Mouse (Mus musculus): ENCODE measurements around the gene Kif1b. TPM values are rescaled to one million over a fixed set of nuclear protein-coding genes. Genes with fewer than 3 reads are reported as not detected.

The Kif1b gene
- polyA plus RNA-seq, 1 experiment from 2014 or later, result 63.4 TPM

DNA sequence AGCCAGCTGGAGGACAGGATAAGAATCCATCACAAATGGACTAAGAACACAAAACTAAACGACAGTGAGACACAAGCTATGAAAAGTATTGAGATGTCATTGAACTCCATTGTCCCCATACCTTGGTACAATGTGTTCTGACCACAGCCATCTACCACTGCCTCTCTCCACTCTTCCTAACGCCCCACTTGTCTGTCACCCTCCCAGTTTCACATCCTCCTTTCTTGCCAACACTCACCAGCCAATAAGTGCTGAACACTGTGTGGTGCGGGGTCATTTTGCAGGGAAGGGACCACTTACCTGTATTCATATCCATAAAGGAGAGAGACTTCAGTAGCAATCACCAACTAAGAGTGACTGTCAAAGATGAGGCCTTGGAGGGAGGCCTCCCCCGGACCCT, 106.4 kb downstream of the Kif1b start:
- no peak for DNase-seq (ENCODE audit: low spot score)
- 94% methylated on average over 4 of the region's 4 CpGs for WGBS
- H3K36me3 ChIP-seq, result peaks cover 94% of the 10 kb centered on the region

DNA sequence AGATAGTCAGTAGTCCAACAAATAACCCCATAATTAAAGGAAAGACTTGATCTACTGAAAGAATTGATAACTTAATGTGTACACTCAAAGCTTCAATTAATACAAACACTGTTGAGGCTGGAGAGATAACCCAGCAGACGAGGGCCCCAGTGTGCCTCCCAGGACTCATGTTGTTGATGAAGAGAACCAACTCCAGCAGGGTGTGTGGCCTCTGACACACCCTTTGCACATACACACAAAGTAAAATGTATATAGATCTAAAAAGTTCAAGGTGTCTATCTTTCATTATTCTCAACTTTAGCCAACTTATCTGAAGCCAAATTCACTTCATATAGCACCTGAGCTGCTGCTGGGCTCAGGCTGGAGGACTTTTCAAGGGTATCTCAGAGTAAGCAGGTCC, 110.3 kb downstream of the Kif1b start:
- Histone ChIP-seq H3K27ac (replicated peaks) (no peak overlapping the region), H3K4me3 (no peak overlapping the region), H3K4me1 (no peaks in the 10 kb centered on the region), H3K27me3 (ENCODE audit: low read depth, poor library complexity, severe bottlenecking) (no peaks in the 10 kb centered on the region), H3K9me3 (replicated peaks) (no peaks in the 10 kb centered on the region), H3K36me3 (peaks cover 91% of the 10 kb centered on the region)
- WGBS, result 84% methylated on average over 1 of the region's 1 CpGs
- no peak for DNase-seq (ENCODE audit: low spot score)

More for the DNA sequence above, 106.4 kb downstream of the Kif1b start:
- no peaks in the 10 kb centered on the region for H3K9me3 ChIP-seq (replicated peaks)
- H3K27me3 ChIP-seq (ENCODE audit: low read depth, poor library complexity, severe bottlenecking), result no peaks in the 10 kb centered on the region
- H3K4me1 ChIP-seq, result no peaks in the 10 kb centered on the region
- no peak overlapping the region for H3K4me3 ChIP-seq
- no peak overlapping the region for H3K27ac ChIP-seq (replicated peaks)

DNA sequence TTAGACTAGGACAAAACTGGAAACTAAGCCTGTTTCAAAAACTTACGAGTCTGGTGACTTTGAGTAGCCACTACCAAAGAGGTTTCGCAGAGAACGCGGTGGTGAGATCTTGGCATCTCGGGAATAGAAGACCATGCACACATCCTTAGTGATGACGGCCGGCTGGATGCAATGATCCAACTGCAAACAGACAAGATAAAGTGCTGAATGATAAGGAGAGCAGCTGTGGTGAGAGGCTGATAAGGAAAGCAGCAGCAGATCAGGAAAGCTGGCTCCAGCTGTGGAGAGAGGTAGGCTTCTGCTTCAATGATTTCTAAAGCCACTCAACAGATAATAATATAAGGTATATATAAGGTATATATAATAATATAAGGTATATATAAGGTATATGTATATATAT, 116.4 kb downstream of the Kif1b start:
- Histone ChIP-seq H3K27ac (replicated peaks) (no peak overlapping the region), H3K9me3 (replicated peaks) (no peaks in the 10 kb centered on the region), H3K36me3 (peaks cover 95% of the 10 kb centered on the region), H3K27me3 (ENCODE audit: low read depth, poor library complexity, severe bottlenecking) (no peaks in the 10 kb centered on the region), H3K4me3 (no peak overlapping the region), H3K4me1 (no peaks in the 10 kb centered on the region)
- WGBS, result 96% methylated on average over 7 of the region's 7 CpGs
- no peak for DNase-seq (ENCODE audit: low spot score)

DNA sequence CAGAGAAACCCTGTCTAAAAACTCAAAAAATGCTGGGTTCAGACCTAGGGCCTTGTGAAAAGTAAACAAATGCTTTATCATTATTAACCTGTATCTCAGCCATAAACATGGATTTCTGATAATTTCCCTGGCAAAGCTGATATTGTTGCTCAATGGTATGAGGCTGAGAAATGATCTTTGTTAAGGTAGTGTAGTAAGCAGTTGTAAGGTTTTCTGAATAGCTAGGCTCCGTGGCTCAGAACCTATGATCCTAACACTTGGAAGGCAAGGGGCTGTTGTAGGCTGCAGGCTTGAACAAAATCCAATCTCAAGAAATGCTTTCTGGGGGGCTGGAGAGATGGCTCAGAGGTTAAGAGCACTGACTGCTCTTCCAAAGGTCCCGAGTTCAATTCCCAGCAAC, 118.9 kb downstream of the Kif1b start:
- DNase-seq (ENCODE audit: low spot score), result no peak
- Histone ChIP-seq H3K4me1 (no peaks in the 10 kb centered on the region), H3K36me3 (peaks cover 97% of the 10 kb centered on the region), H3K9me3 (replicated peaks) (no peaks in the 10 kb centered on the region), H3K27me3 (ENCODE audit: low read depth, poor library complexity, severe bottlenecking) (no peaks in the 10 kb centered on the region), H3K27ac (replicated peaks) (no peak overlapping the region), H3K4me3 (no peak overlapping the region)
- 93% methylated on average over 2 of the region's 2 CpGs for WGBS

DNA sequence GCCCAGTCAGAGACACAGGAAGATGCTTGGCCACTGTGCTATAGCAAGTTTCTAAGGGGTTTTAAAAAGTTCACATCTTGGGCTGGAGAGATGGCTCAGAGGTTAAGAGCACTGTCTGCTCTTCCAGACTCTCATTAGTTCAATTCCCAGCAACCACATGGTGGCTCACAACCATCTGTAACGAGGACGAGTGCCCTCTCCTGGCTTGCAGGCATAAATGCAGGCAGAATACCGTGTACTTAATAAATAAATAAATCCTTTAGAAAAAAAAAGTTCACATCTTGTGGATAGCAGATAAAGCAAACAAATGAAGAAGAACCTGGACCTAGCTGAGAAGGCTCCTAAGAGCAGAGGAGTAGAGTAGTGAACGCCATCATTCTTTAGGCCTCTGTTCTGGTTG, 124.7 kb downstream of the Kif1b start:
- Histone ChIP-seq H3K4me1 (peaks cover 24% of the 10 kb centered on the region), H3K9me3 (replicated peaks) (no peaks in the 10 kb centered on the region), H3K36me3 (peaks cover 98% of the 10 kb centered on the region), H3K27me3 (ENCODE audit: low read depth, poor library complexity, severe bottlenecking) (no peaks in the 10 kb centered on the region), H3K4me3 (no peak overlapping the region), H3K27ac (replicated peaks) (no peak overlapping the region)
- DNase-seq (ENCODE audit: low spot score), result no peak
- WGBS, result 61% methylated on average over 4 of the region's 4 CpGs

DNA sequence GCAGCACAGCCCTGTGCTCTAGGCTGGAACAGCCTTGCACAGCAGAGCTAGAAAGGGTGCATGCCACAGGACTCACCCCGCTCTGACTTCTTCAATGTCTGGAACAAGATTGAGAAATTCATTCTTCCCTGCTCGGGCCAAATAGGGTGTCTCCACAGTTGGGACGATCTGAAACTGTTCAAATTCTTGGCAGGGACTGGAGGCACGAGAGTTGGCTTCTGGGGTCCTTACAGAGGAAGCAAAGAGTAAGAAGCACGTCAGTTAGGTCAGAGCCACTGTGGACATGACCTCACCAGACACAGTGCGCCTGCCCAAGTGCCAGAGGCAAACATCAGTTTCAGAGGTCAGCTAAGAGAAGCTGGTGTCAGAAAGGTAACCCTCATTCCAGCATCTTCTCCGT, 125.3 kb downstream of the Kif1b start:
- Histone ChIP-seq H3K4me1 (peaks cover 29% of the 10 kb centered on the region), H3K27ac (replicated peaks) (no peak overlapping the region), H3K4me3 (no peak overlapping the region), H3K9me3 (replicated peaks) (no peaks in the 10 kb centered on the region), H3K27me3 (ENCODE audit: low read depth, poor library complexity, severe bottlenecking) (no peaks in the 10 kb centered on the region), H3K36me3 (peaks cover 97% of the 10 kb centered on the region)
- DNase-seq (ENCODE audit: low spot score), result no peak
- 89% methylated on average over 7 of the region's 7 CpGs for WGBS

DNA sequence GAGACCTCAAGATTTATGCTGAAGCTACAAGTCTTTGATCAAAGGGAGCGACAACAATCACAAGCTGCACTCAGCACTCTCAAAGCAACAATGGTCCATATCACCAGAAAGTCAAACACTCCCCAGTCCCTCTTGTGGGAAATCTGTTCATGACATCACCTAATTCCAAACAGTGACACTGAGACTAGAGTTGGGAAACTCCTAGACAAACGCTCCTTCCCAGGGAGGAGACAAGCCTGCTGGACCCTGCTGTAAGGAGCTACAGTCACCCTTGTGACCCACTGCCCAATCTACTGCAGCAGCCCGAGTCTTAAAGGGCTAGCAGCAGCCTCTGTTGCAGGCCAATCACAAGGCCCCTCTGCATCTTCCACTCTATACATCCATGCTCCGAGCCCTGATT, 127.9 kb downstream of the Kif1b start:
- no peaks in the 10 kb centered on the region for H3K27me3 ChIP-seq (ENCODE audit: low read depth, poor library complexity, severe bottlenecking)
- 59% methylated on average over 4 of the region's 4 CpGs for WGBS
- no peaks in the 10 kb centered on the region for H3K9me3 ChIP-seq (replicated peaks)
- peaks cover 35% of the 10 kb centered on the region for H3K4me1 ChIP-seq
- H3K27ac ChIP-seq (replicated peaks), result peak overlapping the region; percentile 67; the same call in 1 of the 2 replicates
- DNase-seq (ENCODE audit: low spot score), result no peak
- no peak overlapping the region for H3K4me3 ChIP-seq
- peaks cover 90% of the 10 kb centered on the region for H3K36me3 ChIP-seq

DNA sequence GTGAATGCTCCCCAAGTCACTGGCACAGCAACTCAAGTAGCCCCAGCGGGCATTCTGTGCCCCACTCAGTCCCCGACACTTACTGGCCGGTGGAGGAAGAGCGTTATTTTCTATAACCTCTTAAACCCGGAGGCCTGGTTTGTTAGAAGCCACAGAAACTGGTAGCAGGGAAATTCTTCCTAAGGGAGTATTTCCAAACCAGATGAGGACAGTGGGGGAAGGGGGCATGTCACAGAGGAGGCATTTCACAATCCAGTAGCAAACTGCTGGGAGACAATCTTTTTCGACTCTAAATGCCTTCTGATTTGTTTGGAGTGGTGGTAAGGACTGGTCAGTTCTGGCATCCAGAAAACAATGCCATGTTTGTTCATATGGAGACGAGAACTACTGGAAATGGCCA, 128.3 kb downstream of the Kif1b start:
- H3K36me3 ChIP-seq, result peaks cover 86% of the 10 kb centered on the region
- no peak for DNase-seq (ENCODE audit: low spot score)
- H3K4me3 ChIP-seq, result no peak overlapping the region
- no peaks in the 10 kb centered on the region for H3K9me3 ChIP-seq (replicated peaks)
- peaks cover 35% of the 10 kb centered on the region for H3K4me1 ChIP-seq
- peak overlapping the region; percentile 67 for H3K27ac ChIP-seq (replicated peaks)
- no peaks in the 10 kb centered on the region for H3K27me3 ChIP-seq (ENCODE audit: low read depth, poor library complexity, severe bottlenecking)
- 87% methylated on average over 7 of the region's 7 CpGs for WGBS

DNA sequence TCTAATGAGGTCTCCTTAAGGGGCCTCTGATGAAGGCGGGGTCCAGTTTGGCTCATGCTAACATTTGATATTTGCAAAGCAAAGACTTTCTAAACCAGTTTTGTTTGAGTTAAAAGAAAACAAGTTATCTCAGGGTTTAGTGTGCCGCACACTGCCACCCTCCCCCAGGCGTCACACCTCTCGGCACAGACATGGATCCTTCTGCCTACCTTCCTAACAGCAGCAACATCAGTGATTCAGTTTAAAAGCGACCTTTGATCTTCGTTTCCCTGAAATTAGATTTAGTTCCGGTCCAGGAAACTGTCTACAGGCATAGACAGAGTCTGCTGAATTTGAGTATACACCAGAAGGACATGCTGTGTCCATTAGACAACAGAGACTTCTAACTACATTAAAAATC, 129.2 kb downstream of the Kif1b start:
- H3K36me3 ChIP-seq, result peaks cover 77% of the 10 kb centered on the region
- H3K9me3 ChIP-seq (replicated peaks), result no peaks in the 10 kb centered on the region
- no peaks in the 10 kb centered on the region for H3K27me3 ChIP-seq (ENCODE audit: low read depth, poor library complexity, severe bottlenecking)
- WGBS, result 74% methylated on average over 7 of the region's 7 CpGs
- no peak overlapping the region for H3K27ac ChIP-seq (replicated peaks)
- no peak for DNase-seq (ENCODE audit: low spot score)
- H3K4me3 ChIP-seq, result no peak overlapping the region
- H3K4me1 ChIP-seq, result peaks cover 35% of the 10 kb centered on the region

DNA sequence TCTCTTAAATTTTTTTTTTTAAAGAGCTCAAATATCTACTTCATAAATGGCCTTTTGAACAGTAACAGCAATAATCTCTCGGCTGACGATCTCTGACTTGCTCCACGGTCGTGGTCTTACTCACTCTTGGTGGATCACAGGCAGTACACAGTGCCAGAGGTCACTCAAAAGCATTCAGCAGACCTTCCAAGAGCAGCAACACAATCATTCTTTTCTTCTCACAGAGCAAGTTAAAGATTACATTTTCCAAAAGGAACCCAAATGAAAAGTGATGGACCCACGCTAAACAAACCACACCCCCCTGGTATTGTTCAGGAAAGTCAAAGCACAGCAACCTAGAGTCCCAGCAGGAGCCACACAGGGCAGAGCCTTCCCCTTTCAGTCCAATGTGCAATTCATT, 130.4 kb downstream of the Kif1b start:
- no peaks in the 10 kb centered on the region for H3K9me3 ChIP-seq (replicated peaks)
- 50% methylated on average over 5 of the region's 5 CpGs for WGBS
- peaks cover 35% of the 10 kb centered on the region for H3K4me1 ChIP-seq
- no peak for DNase-seq (ENCODE audit: low spot score)
- peaks cover 64% of the 10 kb centered on the region for H3K36me3 ChIP-seq
- H3K4me3 ChIP-seq, result no peak overlapping the region
- H3K27me3 ChIP-seq (ENCODE audit: low read depth, poor library complexity, severe bottlenecking), result no peaks in the 10 kb centered on the region
- H3K27ac ChIP-seq (replicated peaks), result no peak overlapping the region

DNA sequence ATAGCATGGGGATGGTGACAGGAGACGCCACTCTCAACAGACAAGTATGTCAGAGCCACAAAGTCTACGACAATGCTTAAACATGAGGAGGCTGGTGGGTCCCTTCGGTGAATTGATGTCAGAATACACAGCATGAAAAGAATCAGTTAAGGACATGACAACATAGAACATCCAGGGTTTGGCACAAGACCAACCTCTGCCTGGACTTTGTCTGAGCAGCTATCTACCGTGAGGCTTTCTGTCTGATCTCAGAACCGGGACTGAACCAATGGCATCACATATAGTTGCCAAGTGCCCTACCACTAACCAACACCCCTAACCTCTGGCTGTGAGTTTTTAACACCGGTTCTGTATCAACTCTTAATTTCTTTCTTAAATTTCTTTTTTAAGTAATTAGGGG, 130.8 kb downstream of the Kif1b start:
- Histone ChIP-seq H3K4me3 (no peak overlapping the region), H3K4me1 (peaks cover 35% of the 10 kb centered on the region), H3K9me3 (replicated peaks) (no peaks in the 10 kb centered on the region), H3K36me3 (peaks cover 60% of the 10 kb centered on the region), H3K27me3 (ENCODE audit: low read depth, poor library complexity, severe bottlenecking) (no peaks in the 10 kb centered on the region), H3K27ac (replicated peaks) (no peak overlapping the region)
- no peak for DNase-seq (ENCODE audit: low spot score)
- WGBS, result 85% methylated on average over 6 of the region's 6 CpGs

DNA sequence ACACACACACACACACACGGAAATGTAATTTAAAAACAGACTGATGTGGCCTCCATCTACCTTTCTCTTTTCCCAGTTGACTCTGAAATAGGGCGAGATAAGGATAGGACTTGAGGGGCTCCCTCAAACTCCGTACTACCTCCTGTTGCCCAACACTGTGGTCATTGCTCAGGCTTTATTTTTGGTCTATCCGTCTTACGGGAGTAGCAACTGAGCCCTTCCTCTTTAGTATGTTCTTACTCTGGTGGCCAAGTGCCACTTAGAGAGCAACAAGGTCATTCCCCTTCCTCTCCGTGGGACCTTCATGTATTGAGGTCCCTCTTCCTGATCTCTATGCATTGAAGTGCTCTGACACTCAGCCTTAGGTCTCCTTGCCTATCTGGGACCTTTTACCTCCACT, 133.8 kb downstream of the Kif1b start:
- Histone ChIP-seq H3K36me3 (peaks cover 31% of the 10 kb centered on the region), H3K27ac (replicated peaks) (no peak overlapping the region), H3K9me3 (replicated peaks) (no peaks in the 10 kb centered on the region), H3K27me3 (ENCODE audit: low read depth, poor library complexity, severe bottlenecking) (no peaks in the 10 kb centered on the region), H3K4me1 (peaks cover 21% of the 10 kb centered on the region), H3K4me3 (no peak overlapping the region)
- DNase-seq (ENCODE audit: low spot score), result no peak
- WGBS, result 89% methylated on average over 6 of the region's 6 CpGs

DNA sequence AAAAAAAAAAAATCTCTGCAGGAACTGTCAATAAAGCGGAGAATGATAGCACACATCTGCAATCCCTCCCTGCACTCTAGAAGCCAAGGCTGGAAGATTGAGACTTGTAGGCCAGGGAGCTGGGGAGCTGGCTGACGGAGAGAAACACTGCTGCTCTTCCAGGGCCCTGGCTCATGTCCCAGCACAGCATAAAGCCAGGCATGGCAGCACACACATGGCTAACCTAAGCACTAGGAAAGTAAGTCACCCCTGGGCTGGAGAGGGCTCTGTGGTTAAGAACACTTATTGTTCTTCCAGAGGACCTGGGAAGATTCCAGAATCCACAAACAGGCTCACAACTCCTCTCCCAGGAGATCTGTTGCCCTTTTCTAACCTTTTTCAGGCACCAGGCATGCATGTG, 134.8 kb downstream of the Kif1b start:
- H3K36me3 ChIP-seq, result peaks cover 23% of the 10 kb centered on the region

DNA sequence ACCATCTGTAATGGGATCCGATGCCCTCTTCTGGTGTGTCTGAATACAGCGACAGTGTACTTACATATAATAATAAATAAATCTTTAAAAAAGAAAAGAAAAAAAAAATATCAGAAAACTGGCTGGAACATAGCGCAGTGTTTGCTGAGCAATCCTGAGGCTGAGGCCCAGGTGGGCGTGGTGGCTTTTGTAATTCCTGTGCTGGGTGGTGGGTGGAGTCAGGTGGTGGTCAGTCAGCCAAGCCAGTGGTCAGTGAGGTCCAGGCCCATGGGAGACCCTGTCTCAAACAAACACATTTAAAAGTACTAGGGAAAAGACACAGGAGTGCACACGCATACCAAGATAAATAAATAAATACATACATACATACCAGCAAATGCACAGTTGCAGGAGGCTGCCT, 135.4 kb downstream of the Kif1b start:
- WGBS, result 87% methylated on average over 5 of the region's 5 CpGs
- no peak for DNase-seq (ENCODE audit: low spot score)
- Histone ChIP-seq H3K27ac (replicated peaks) (no peak overlapping the region), H3K36me3 (peaks cover 18% of the 10 kb centered on the region), H3K27me3 (ENCODE audit: low read depth, poor library complexity, severe bottlenecking) (no peaks in the 10 kb centered on the region), H3K9me3 (replicated peaks) (no peaks in the 10 kb centered on the region), H3K4me1 (peaks cover 13% of the 10 kb centered on the region), H3K4me3 (no peak overlapping the region)

More for the DNA sequence above, 134.8 kb downstream of the Kif1b start:
- Histone ChIP-seq H3K27ac (replicated peaks) (no peak overlapping the region), H3K4me1 (peaks cover 16% of the 10 kb centered on the region), H3K27me3 (ENCODE audit: low read depth, poor library complexity, severe bottlenecking) (no peaks in the 10 kb centered on the region), H3K9me3 (replicated peaks) (no peaks in the 10 kb centered on the region), H3K4me3 (no peak overlapping the region)
- no peak for DNase-seq (ENCODE audit: low spot score)
- WGBS, result 93% methylated on average over 2 of the region's 2 CpGs
